Mouse (Mus musculus) MEL (cell line): ENCODE results near the gene Hic1. TPM values are rescaled to one million over a fixed set of nuclear protein-coding genes. Genes with fewer than 3 reads are reported as not detected.

ENCODE experiments used
- DNase-seq: peaks from one replicate; pipeline ENCODE4 v3.0.0; 2011; ENCODE audit warnings: low read depth, low spot score
- H3K27ac ChIP-seq: 2 replicates; pipeline ENCODE4 v1.5.1; 2012; ENCODE audit warnings: low read depth, mild to moderate bottlenecking, control low read depth, low read length, moderate library complexity; ENCODE audit not compliant: control insufficient read depth
- H3K27me3 ChIP-seq, 2 experiments: fragments of 150-350 bp in 1 of 2; sonication (generic) in 1 of 2; 2 replicates each; pipeline ENCODE4 v1.6.1; 2012; ENCODE audit warnings: low read length in 2 of 2, mild to moderate bottlenecking in 2 of 2, improper control_type of control experiment in 1 of 2, moderate library complexity in 1 of 2; ENCODE audit not compliant: insufficient read depth in 2 of 2, control insufficient read depth in 1 of 2
- H3K36me3 ChIP-seq, 2 experiments: 2 replicates each; pipeline ENCODE4 v1.6.1; 2012 to 2014; ENCODE audit warnings: low read length in 2 of 2, improper control_type of control experiment in 1 of 2, inconsistent platforms in 1 of 2, mild to moderate bottlenecking in 1 of 2; ENCODE audit not compliant: insufficient read depth in 2 of 2, control insufficient read depth in 1 of 2
- H3K4me1 ChIP-seq, 2 experiments: fragments of 150-350 bp in 1 of 2; sonication (generic) in 1 of 2; 2 replicates each; pipeline ENCODE4 v1.6.1; 2012; ENCODE audit warnings: low read length in 2 of 2, improper control_type of control experiment in 1 of 2, mild to moderate bottlenecking in 1 of 2; ENCODE audit not compliant: insufficient read depth in 2 of 2, control insufficient read depth in 1 of 2
- H3K4me3 ChIP-seq, 2 experiments: fragments of 150-350 bp in 1 of 2; sonication (generic) in 1 of 2; 2 replicates each; pipeline ENCODE4 v1.5.1; 2012; ENCODE audit warnings: low read depth in 2 of 2, low read length in 2 of 2, mild to moderate bottlenecking in 2 of 2, moderate library complexity in 2 of 2, control low read depth in 1 of 2, improper control_type of control experiment in 1 of 2; ENCODE audit not compliant: control insufficient read depth in 1 of 2, insufficient read depth in 1 of 2
- H3K79me2 ChIP-seq: 2 replicates; pipeline ENCODE4 v1.6.1; 2012; ENCODE audit warnings: mild to moderate bottlenecking, low read length, moderate library complexity; ENCODE audit not compliant: control insufficient read depth, poor library complexity, insufficient read depth
- H3K9ac ChIP-seq: 2 replicates; pipeline ENCODE4 v1.6.1; 2012; ENCODE audit warnings: low read depth, mild to moderate bottlenecking, control low read depth, low read length, moderate library complexity; ENCODE audit not compliant: control insufficient read depth, poor library complexity, severe bottlenecking
- H3K9me3 ChIP-seq: fragments of 150-350 bp; sonication (generic); replicated peaks from 2 replicates; pipeline ENCODE4 v1.6.1; 2012; ENCODE audit warnings: mild to moderate bottlenecking, low read length, improper control_type of control experiment, moderate library complexity; ENCODE audit not compliant: insufficient read depth
- BHLHE40 ChIP-seq: IDR thresholded peaks from 2 replicates; pipeline ENCODE4 v1.6.1; 2012; ENCODE audit warnings: low read depth, mild to moderate bottlenecking, inconsistent platforms, low read length, improper control_type of control experiment, borderline replicate concordance
- CHD2 ChIP-seq: IDR thresholded peaks from 2 replicates; pipeline ENCODE4 v1.6.1; 2011; ENCODE audit warnings: low read length, improper control_type of control experiment
- CTCF ChIP-seq, 3 experiments: IDR thresholded peaks in 2 of 3; conservative IDR thresholded peaks in 1 of 3; 2 replicates each; pipeline ENCODE4 v1.5.1; 2011 to 2012; ENCODE audit warnings: low read length in 3 of 3, low read depth in 2 of 3, mild to moderate bottlenecking in 2 of 3, improper control_type of control experiment in 1 of 3, inconsistent platforms in 1 of 3, mixed read lengths in 1 of 3, moderate library complexity in 1 of 3; ENCODE audit not compliant: control insufficient read depth in 1 of 3, insufficient read depth in 1 of 3, poor library complexity in 1 of 3, severe bottlenecking in 1 of 3
- EP300 ChIP-seq, 2 experiments: IDR thresholded peaks; 2 replicates each; pipeline ENCODE4 v1.6.1; 2011; ENCODE audit warnings: improper control_type of control experiment in 2 of 2, low read length in 2 of 2, low read depth in 1 of 2, mild to moderate bottlenecking in 1 of 2
- ETS1 ChIP-seq: IDR thresholded peaks from 2 replicates; pipeline ENCODE4 v1.6.1; 2012; ENCODE audit warnings: low read depth, mild to moderate bottlenecking, inconsistent platforms, low read length, improper control_type of control experiment, moderate library complexity
- GABPA ChIP-seq: IDR thresholded peaks from 2 replicates; pipeline ENCODE4 v1.6.1; 2012; ENCODE audit warnings: low read depth, mild to moderate bottlenecking, inconsistent platforms, low read length, improper control_type of control experiment, moderate library complexity
- GATA1 ChIP-seq: IDR thresholded peaks from 2 replicates; pipeline ENCODE4 v1.6.1; 2011; ENCODE audit warnings: low read depth, low read length, improper control_type of control experiment
- JUND ChIP-seq: IDR thresholded peaks from 2 replicates; pipeline ENCODE4 v1.6.1; 2011; ENCODE audit warnings: low read depth, mild to moderate bottlenecking, improper control_type of control experiment, low read length
- MAX ChIP-seq: IDR thresholded peaks from 2 replicates; pipeline ENCODE4 v1.6.1; 2011; ENCODE audit warnings: low read length, improper control_type of control experiment
- MEF2A ChIP-seq: IDR thresholded peaks from 2 replicates; pipeline ENCODE4 v1.6.1; 2014; ENCODE audit warnings: low read depth, mild to moderate bottlenecking, inconsistent platforms, low read length, improper control_type of control experiment; ENCODE audit not compliant: poor library complexity, insufficient replicate concordance, severe bottlenecking; ENCODE audit errors: extremely low read depth
- MYB ChIP-seq: IDR thresholded peaks from 2 replicates; pipeline ENCODE4 v1.6.1; 2011; ENCODE audit warnings: mild to moderate bottlenecking, low read depth, low read length, improper control_type of control experiment
- NELFE ChIP-seq: IDR thresholded peaks from 2 replicates; pipeline ENCODE4 v1.6.1; 2011; ENCODE audit warnings: low read depth, low read length, improper control_type of control experiment
- POLR2A ChIP-seq, 2 experiments: IDR thresholded peaks; 2 replicates each; pipeline ENCODE4 v1.6.1; 2011 to 2012; ENCODE audit warnings: low read length in 2 of 2, mild to moderate bottlenecking in 2 of 2, control low read depth in 1 of 2, improper control_type of control experiment in 1 of 2, low read depth in 1 of 2, moderate library complexity in 1 of 2; ENCODE audit not compliant: control insufficient read depth in 1 of 2, insufficient read depth in 1 of 2, poor library complexity in 1 of 2
- POLR2AphosphoS2 ChIP-seq: IDR thresholded peaks from 2 replicates; pipeline ENCODE4 v1.6.1; 2011; ENCODE audit warnings: low read length, improper control_type of control experiment
- RAD21 ChIP-seq: IDR thresholded peaks from 2 replicates; pipeline ENCODE4 v1.6.1; 2011; ENCODE audit warnings: mild to moderate bottlenecking, low read depth, low read length, improper control_type of control experiment
- RCOR1 ChIP-seq: IDR thresholded peaks from 2 replicates; pipeline ENCODE4 v1.6.1; 2012; ENCODE audit warnings: low read depth, mild to moderate bottlenecking, inconsistent platforms, low read length, improper control_type of control experiment
- SIN3A ChIP-seq: IDR thresholded peaks from 2 replicates; pipeline ENCODE4 v1.6.1; 2012; ENCODE audit warnings: low read length, improper control_type of control experiment, inconsistent platforms
- TBP ChIP-seq: IDR thresholded peaks from 2 replicates; pipeline ENCODE4 v1.8.0; 2011; ENCODE audit warnings: low read depth, low read length, improper control_type of control experiment
- UBTF ChIP-seq: IDR thresholded peaks from 2 replicates; pipeline ENCODE4 v1.6.1; 2012; ENCODE audit warnings: low read depth, mild to moderate bottlenecking, inconsistent platforms, low read length, improper control_type of control experiment, moderate library complexity, borderline replicate concordance; ENCODE audit not compliant: insufficient read depth
- USF1 ChIP-seq: IDR thresholded peaks from 2 replicates; pipeline ENCODE4 v1.6.1; 2014; ENCODE audit warnings: low read depth, mild to moderate bottlenecking, inconsistent platforms, low read length, improper control_type of control experiment, moderate library complexity
- USF2 ChIP-seq, 2 experiments: IDR thresholded peaks; 2 replicates each; pipeline ENCODE4 v1.6.1; 2011 to 2012; ENCODE audit warnings: improper control_type of control experiment in 2 of 2, low read length in 2 of 2, borderline replicate concordance in 1 of 2, inconsistent platforms in 1 of 2, low read depth in 1 of 2, mild to moderate bottlenecking in 1 of 2; ENCODE audit not compliant: insufficient read depth in 1 of 2
- ZC3H11A ChIP-seq: IDR thresholded peaks from 2 replicates; pipeline ENCODE4 v1.6.1; 2012; ENCODE audit warnings: low read depth, mild to moderate bottlenecking, inconsistent platforms, low read length, improper control_type of control experiment
- ZMIZ1 ChIP-seq: IDR thresholded peaks from 2 replicates; pipeline ENCODE4 v1.6.1; 2012; ENCODE audit warnings: low read depth, mild to moderate bottlenecking, inconsistent platforms, low read length, improper control_type of control experiment, moderate library complexity
- ZNF384 ChIP-seq: IDR thresholded peaks from 2 replicates; pipeline ENCODE4 v1.6.1; 2012; ENCODE audit warnings: low read depth, mild to moderate bottlenecking, inconsistent platforms, low read length, improper control_type of control experiment
- polyA plus RNA-seq, 2 experiments: library from polyadenylated mRNA; stranded (reverse) in 1 of 2; unstranded in 1 of 2; fragments of >175 nt in 1 of 2; fragments of >200 nt in 1 of 2; gene quantifications; 2 replicates each; pipeline versions ENCODE4 v1.2.1 to v1.2.4; 2012; ENCODE audit warnings: low replicate concordance in 2 of 2, low read depth in 1 of 2; ENCODE audit not compliant: insufficient read length in 2 of 2, insufficient read depth in 1 of 2, missing spikeins in 1 of 2
- total RNA-seq: library from RNA; depleted of rRNA; stranded (reverse); fragments of 300-350 nt; gene quantifications from 2 replicates; pipeline ENCODE4 v1.2.3, GENCODE M21; 2012

Gene Hic1
- total and polyA plus RNA-seq, 3 experiments: 18.2 to 18.8 TPM; not detected in 1

DNA sequence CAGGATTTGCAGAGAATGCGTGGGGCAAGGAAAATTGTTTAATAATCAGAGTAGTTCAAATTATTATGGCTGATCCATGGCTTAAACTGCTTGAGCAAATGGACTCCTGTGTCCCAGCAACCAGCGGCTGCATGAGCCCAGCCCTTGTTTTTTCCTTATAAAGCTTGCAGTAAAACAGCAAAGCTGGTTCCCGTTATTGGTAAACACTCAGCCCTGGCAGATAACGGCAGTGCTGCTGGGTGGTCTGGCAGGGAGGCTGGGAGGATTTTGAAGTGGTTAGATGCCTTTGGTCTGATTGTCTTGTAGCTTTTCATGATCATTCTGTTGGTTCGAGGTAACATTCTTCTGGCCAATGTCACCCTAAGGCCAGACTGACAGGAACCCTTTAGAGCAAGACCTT, 12.9 kb downstream of the Hic1 start:
- Histone ChIP-seq H3K36me3 (peaks cover 1 to 17% of the 10 kb centered on the region in 2 experiments), H3K4me1 (peaks cover 8 to 21% of the 10 kb centered on the region in 2 experiments), H3K79me2 (no peaks in the 10 kb centered on the region), H3K27ac (no peak overlapping the region), H3K9ac (no peak overlapping the region), H3K4me3 (no peak overlapping the region), H3K27me3 (no peaks in the 10 kb centered on the region), H3K9me3 (no peaks in the 10 kb centered on the region)
- no peak for DNase-seq
- no peak for TF ChIP-seq ZNF384
- TF ChIP-seq GATA1: no peak
- no peak for TF ChIP-seq MAX
- no peak for TF ChIP-seq RCOR1
- TF ChIP-seq MEF2A: no peak
- TF ChIP-seq USF1: no peak
- TF ChIP-seq ZC3H11A: no peak
- TF ChIP-seq CHD2: no peak
- no peak for TF ChIP-seq MYB
- TF ChIP-seq BHLHE40: no peak
- no peak for TF ChIP-seq USF2 (IDR thresholded peaks at IDR 0.05; ENCODE audit: borderline replicate concordance in 1 of 2, insufficient read depth in 1 of 2, low read depth in 1 of 2, low read length in 2 of 2)

DNA sequence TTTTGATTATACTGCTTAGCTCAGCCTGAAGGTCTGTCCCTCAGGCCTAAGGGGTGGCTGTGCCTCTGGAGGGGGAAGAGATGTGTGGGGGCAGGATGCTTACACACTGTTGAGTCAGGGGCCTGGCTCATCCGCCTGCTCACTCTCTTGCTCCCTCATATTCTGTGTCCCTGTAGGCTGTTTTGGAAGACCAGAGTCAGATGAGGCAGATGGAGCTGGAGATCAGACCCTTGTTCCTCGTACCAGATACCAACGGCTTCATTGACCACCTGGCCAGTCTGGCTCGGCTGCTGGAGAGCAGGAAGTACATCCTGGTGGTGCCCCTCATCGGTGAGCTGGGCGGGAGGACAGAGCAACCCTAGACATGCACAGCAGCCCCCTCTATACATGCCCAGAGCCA, 13.3 kb downstream of the Hic1 start:
- no peak overlapping the region for H3K4me3 ChIP-seq
- H3K27ac ChIP-seq: no peak overlapping the region
- H3K36me3 ChIP-seq: peaks cover 5 to 17% of the 10 kb centered on the region in 2 experiments
- H3K27me3 ChIP-seq: no peaks in the 10 kb centered on the region
- no peak overlapping the region for H3K9ac ChIP-seq
- DNase-seq: no peak
- TF ChIP-seq CTCF (IDR thresholded peaks at IDR 0.05 in 2 of 3, conservative IDR thresholded peaks at IDR 0.05 in 1 of 3; ENCODE audit: control insufficient read depth in 1 of 3, insufficient read depth in 1 of 3, low read depth in 2 of 3, low read length in 3 of 3, poor library complexity in 1 of 3, severe bottlenecking in 1 of 3) (no peak), USF1 (no peak), NELFE (no peak), USF2 (IDR thresholded peaks at IDR 0.05; ENCODE audit: borderline replicate concordance in 1 of 2, insufficient read depth in 1 of 2, low read depth in 1 of 2, low read length in 2 of 2) (no peak), ETS1 (no peak), RAD21 (no peak), POLR2AphosphoS2 (no peak), EP300 (IDR thresholded peaks at IDR 0.05; ENCODE audit: low read depth in 1 of 2, low read length in 2 of 2) (no peak), TBP (no peak), MYB (no peak), POLR2A (IDR thresholded peaks at IDR 0.05; ENCODE audit: control insufficient read depth in 1 of 2, insufficient read depth in 1 of 2, low read depth in 1 of 2, low read length in 2 of 2, poor library complexity in 1 of 2) (no peak), ZNF384 (no peak), ZC3H11A (no peak), GABPA (no peak), SIN3A (no peak), ZMIZ1 (no peak), JUND (no peak), UBTF (no peak), MAX (no peak)
- H3K79me2 ChIP-seq: no peaks in the 10 kb centered on the region
- no peaks in the 10 kb centered on the region for H3K9me3 ChIP-seq
- H3K4me1 ChIP-seq: peaks cover 8 to 21% of the 10 kb centered on the region in 2 experiments
